Mouse (Mus musculus) E14TG2a.4 (cell line): ENCODE measurements around the gene Ids.

Experiments used
- CTCF ChIP-seq: conservative IDR thresholded peaks from 2 replicates; pipeline ENCODE4 v1.5.1; 2014; ENCODE audit warnings: low read length
- POU5F1 ChIP-seq: IDR thresholded peaks from 2 replicates; pipeline ENCODE4 v1.6.1; 2014; ENCODE audit warnings: low read length, borderline replicate concordance

DNA sequence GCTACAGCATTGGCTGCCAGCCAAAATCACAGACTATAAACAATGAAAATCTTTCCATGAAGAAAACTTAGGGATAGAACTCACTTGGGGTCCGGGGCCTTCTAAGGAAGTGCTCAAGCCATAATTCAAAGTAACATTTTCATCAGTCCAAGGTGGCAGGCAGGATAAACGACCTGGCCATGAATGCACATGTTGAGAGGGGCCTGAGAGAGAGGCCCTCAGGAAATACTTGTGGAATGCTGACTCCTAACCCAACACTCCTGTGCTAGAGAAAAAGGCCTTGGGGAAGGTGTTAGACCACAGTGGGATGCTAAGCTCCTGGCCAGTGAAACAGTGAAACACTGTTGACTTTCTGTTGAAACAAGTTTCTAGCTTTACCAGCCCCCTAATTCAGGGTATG, 45.6 kb downstream of the Ids start:
- TF ChIP-seq POU5F1 (no peak), CTCF (no peak)
